Mouse (Mus musculus): Measurements from ENCODE around the gene Lamc1. TPM values are rescaled to one million over a fixed set of nuclear protein-coding genes. Genes with fewer than 3 reads are reported as not detected.

Lamc1 gene
- polyA plus RNA-seq, 1 experiment = 116 TPM

DNA sequence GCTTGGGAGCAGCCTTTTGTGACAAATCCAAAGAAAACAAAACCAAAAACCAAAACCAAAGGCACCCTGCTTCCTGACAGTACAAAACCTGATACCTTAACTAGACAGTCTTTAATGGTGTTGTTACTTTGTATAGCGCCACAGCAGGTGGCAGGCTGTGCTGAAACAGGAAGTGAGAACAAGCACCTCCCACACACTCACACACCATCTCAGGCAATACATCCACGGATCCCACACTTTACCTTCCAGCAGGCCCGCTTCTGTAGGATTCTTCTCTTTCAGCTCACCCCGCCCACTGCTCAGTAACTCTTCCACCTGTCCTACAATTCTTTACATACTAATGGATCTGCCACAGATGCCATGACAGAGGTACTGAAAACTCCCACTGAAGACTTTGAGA lies 44.6 kb downstream of the Lamc1 start:
- Histone ChIP-seq H3K4me1 (ENCODE audit: control insufficient read depth, insufficient read depth, low read length) (peaks cover 4% of the 10 kb centered on the region; the same call in 1 of the 2 replicates), H3K4me3 (replicated peaks; ENCODE audit: extremely low read depth, low read depth, low read length) (no peak overlapping the region)
- WGBS = 61% methylated on average over 4 of the region's 4 CpGs
- no peak for TF ChIP-seq POLR2A (IDR thresholded peaks at IDR 0.05; ENCODE audit: borderline replicate concordance, extremely low read depth, low read depth, low read length)
- DNase-seq = no peak

- no peak for DNase-seq
- 50% methylated on average over 5 of the region's 5 CpGs for WGBS
- TF ChIP-seq POLR2A (IDR thresholded peaks at IDR 0.05; ENCODE audit: borderline replicate concordance, extremely low read depth, low read depth, low read length) (no peak), CTCF (IDR thresholded peaks at IDR 0.05; ENCODE audit: insufficient read depth, low read length) (no peak)
- H3K4me1 ChIP-seq (ENCODE audit: control insufficient read depth, insufficient read depth, low read length) = peaks cover 4% of the 10 kb centered on the region; the same call in 1 of the 2 replicates
- no peak overlapping the region for H3K4me3 ChIP-seq (replicated peaks; ENCODE audit: extremely low read depth, low read depth, low read length)
Observed at GRCm38 (mm10) chr1:153287443-153287842, 45.1 kb downstream of the Lamc1 start.

DNA sequence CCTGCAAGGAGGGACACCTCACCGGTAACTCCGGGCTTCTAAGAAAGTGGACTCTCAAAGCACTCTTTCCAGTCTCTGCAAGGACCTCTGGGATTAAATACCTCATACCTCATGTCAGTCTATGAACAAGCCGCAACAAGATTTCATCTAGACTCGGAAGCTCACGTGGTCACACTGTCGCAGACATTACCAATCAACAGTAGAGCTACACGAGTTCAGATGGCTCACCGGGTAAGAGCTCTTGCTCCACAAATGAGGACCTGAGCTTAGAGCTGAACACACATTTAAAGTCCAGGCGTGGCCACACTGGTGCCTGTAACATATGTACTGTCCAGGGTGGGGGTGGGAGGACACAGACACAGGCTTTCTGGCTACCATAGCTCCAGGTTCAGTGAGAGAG lies 46.4 kb downstream of the Lamc1 start:
- 64% methylated on average over 9 of the region's 9 CpGs for WGBS
- Histone ChIP-seq H3K4me1 (ENCODE audit: control insufficient read depth, insufficient read depth, low read length) (0 out of 2 replicates have a peak, but pooled peaks cover 2% of the 10 kb centered on the region), H3K4me3 (replicated peaks; ENCODE audit: extremely low read depth, low read depth, low read length) (no peak overlapping the region)
- no peak for DNase-seq
- TF ChIP-seq POLR2A (IDR thresholded peaks at IDR 0.05; ENCODE audit: borderline replicate concordance, extremely low read depth, low read depth, low read length) (no peak), CTCF (IDR thresholded peaks at IDR 0.05; ENCODE audit: insufficient read depth, low read length) (no peak)

- H3K4me1 ChIP-seq (ENCODE audit: control insufficient read depth, insufficient read depth, low read length) = peaks cover 2% of the 10 kb centered on the region; the same call in 1 of the 2 replicates
- WGBS = 90% methylated on average over 8 of the region's 8 CpGs
- TF ChIP-seq CTCF (IDR thresholded peaks at IDR 0.05; ENCODE audit: insufficient read depth, low read length) = no peak
- no peak for TF ChIP-seq POLR2A (IDR thresholded peaks at IDR 0.05; ENCODE audit: borderline replicate concordance, extremely low read depth, low read depth, low read length)
- no peak for DNase-seq
- H3K4me3 ChIP-seq (replicated peaks; ENCODE audit: extremely low read depth, low read depth, low read length) = no peak overlapping the region
Observed at GRCm38 (mm10) chr1:153285188-153285587, 47.4 kb downstream of the Lamc1 start.

DNA sequence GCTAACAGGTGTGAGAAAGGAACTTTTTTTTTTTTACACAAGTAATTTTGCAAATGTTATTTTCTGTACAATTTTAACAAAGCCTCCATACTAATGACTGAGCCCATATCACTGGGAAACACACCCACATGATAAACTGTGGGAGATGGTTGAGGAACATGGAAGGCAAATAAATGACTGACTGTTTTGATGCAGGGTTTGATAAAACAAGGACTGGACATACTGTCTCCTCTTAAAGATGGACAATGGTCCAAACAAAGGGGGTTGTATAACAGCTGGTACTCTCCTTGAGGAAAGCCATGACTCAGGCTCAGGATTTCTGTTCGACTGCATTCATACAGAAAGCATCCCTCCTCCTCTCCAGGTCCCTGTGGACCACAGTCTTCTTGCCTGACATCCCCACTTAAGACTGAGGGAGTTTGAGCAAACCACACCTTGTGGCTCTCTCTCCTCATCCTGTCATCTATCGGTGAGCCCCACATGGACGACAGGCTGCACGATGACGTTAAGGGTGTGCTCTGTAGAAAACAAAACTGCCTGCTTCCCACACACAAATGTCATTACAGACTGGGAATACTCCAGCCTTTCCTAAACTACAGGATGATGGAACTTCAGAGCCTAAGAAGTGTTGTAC lies 50.1 kb downstream of the Lamc1 start:
- 49% methylated on average over 5 of the region's 5 CpGs for WGBS

GRCm38 (mm10) chr1:153281483-153281882 lies 51.1 kb downstream of the Lamc1 start:
- TF ChIP-seq POLR2A (IDR thresholded peaks at IDR 0.05; ENCODE audit: borderline replicate concordance, extremely low read depth, low read depth, low read length) = no peak
- TF ChIP-seq CTCF (IDR thresholded peaks at IDR 0.05; ENCODE audit: insufficient read depth, low read length) = no peak
- H3K4me3 ChIP-seq (replicated peaks; ENCODE audit: extremely low read depth, low read depth, low read length) = no peak overlapping the region
- no peaks in the 10 kb centered on the region; the same call in 1 of the 2 replicates for H3K4me1 ChIP-seq (ENCODE audit: control insufficient read depth, insufficient read depth, low read length)
- WGBS = 71% methylated on average over 4 of the region's 4 CpGs
- DNase-seq = no peak

More for the DNA sequence above, 50.1 kb downstream of the Lamc1 start:
- TF ChIP-seq POLR2A (IDR thresholded peaks at IDR 0.05; ENCODE audit: borderline replicate concordance, extremely low read depth, low read depth, low read length) = no peak
- no peak for TF ChIP-seq CTCF (IDR thresholded peaks at IDR 0.05; ENCODE audit: insufficient read depth, low read length)
- DNase-seq = no peak
- Histone ChIP-seq H3K4me3 (replicated peaks; ENCODE audit: extremely low read depth, low read depth, low read length) (no peak overlapping the region), H3K4me1 (ENCODE audit: control insufficient read depth, insufficient read depth, low read length) (peaks cover 2% of the 10 kb centered on the region; the same call in 1 of the 2 replicates)

- TF ChIP-seq POLR2A (IDR thresholded peaks at IDR 0.05; ENCODE audit: borderline replicate concordance, extremely low read depth, low read depth, low read length) = no peak
- no peak for TF ChIP-seq CTCF (IDR thresholded peaks at IDR 0.05; ENCODE audit: insufficient read depth, low read length)
- no peak overlapping the region for H3K4me3 ChIP-seq (replicated peaks; ENCODE audit: extremely low read depth, low read depth, low read length)
- whole genome bisulfite sequencing = 36% methylated on average over 5 of the region's 5 CpGs
- no peaks in the 10 kb centered on the region; the same call in 1 of the 2 replicates for H3K4me1 ChIP-seq (ENCODE audit: control insufficient read depth, insufficient read depth, low read length)
- no peak for DNase-seq
Observed at GRCm38 (mm10) chr1:153280411-153280810, 52.2 kb downstream of the Lamc1 start.

DNA sequence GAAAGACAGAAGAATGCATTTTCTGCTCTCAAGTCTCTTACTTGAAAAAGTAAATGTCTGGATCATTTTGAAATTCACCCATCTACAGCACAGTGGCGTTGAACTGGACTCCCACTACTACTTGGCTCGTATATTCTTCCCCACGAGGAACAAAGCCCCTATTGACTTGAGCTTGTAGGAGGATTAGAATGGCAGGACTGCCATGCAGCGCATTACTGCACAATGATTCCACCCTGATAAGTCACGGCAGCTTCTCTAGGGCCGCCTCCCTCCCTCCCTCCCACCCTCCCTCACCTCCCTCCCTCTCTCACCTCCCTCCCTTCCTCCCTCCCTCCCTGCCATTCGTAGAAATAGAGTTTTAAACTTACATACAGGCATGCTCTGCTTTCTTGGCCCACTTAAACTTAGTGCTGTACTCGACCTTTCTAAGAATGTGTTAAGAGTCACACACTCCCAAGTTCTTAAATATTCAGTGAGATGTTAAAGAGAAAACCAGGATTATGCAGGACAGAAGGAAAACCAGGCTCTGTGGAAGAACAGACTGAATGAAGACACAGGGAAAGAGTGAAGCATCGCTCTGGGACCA lies 54.5 kb downstream of the Lamc1 start:
- DNase-seq = no peak

DNA sequence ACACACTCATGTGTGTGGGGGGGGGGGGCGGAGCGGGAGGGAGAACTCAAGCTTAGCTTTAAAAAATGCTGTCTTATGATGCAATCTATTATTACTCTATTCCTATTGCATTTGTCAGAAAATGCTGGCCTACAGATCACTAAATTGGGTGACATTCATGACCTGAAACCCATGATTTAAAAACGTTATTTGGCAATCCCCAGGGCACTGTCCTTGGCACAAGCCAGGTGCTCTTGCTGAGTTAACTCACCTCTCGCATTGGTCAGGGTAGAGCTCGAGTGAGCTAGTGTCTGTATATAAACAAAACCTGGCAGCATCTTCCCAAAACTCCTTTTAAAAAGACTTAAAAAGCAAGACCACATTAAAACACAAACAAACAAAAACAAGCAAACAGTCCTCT lies 57.1 kb downstream of the Lamc1 start:
- Histone ChIP-seq H3K4me3 (replicated peaks; ENCODE audit: extremely low read depth, low read depth, low read length) (no peak overlapping the region), H3K4me1 (ENCODE audit: control insufficient read depth, insufficient read depth, low read length) (peaks cover 8% of the 10 kb centered on the region)
- no peak for DNase-seq
- 59% methylated on average over 5 of the region's 5 CpGs for WGBS
- no peak for TF ChIP-seq POLR2A (IDR thresholded peaks at IDR 0.05; ENCODE audit: borderline replicate concordance, extremely low read depth, low read depth, low read length)
- no peak for TF ChIP-seq CTCF (IDR thresholded peaks at IDR 0.05; ENCODE audit: insufficient read depth, low read length)

More for the DNA sequence above, 54.5 kb downstream of the Lamc1 start:
- no peak for TF ChIP-seq CTCF (IDR thresholded peaks at IDR 0.05; ENCODE audit: insufficient read depth, low read length)
- Histone ChIP-seq H3K4me1 (ENCODE audit: control insufficient read depth, insufficient read depth, low read length) (peaks cover 8% of the 10 kb centered on the region), H3K4me3 (replicated peaks; ENCODE audit: extremely low read depth, low read depth, low read length) (no peak overlapping the region)
- WGBS = 52% methylated on average over 9 of the region's 9 CpGs

DNA sequence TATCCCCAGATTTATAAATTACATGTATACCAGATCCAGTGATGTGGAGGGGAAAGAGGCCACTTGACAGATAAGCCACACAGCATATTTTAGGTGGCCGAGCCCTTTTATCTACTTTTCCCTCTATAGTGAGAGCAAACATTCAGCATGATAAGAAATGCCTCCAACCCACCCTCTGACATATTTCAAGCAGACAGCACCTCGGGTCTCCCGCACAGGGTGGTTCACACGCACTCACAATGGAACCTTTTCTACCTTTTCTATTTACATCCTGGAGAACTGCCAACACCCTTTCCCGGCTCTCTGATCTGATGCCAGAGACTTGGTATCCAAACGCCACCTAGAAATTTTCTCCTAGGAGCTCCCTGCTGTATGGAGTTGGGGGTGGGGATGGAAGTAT lies 58.0 kb downstream of the Lamc1 start:
- peak; percentile 26 for DNase-seq
- TF ChIP-seq CTCF (IDR thresholded peaks at IDR 0.05; ENCODE audit: insufficient read depth, low read length) (no peak), POLR2A (IDR thresholded peaks at IDR 0.05; ENCODE audit: borderline replicate concordance, extremely low read depth, low read depth, low read length) (no peak)
- Histone ChIP-seq H3K4me1 (ENCODE audit: control insufficient read depth, insufficient read depth, low read length) (peaks cover 12% of the 10 kb centered on the region), H3K4me3 (replicated peaks; ENCODE audit: extremely low read depth, low read depth, low read length) (no peak overlapping the region)
- WGBS = 25% methylated on average over 6 of the region's 6 CpGs
